Mouse (Mus musculus): Measurements from ENCODE around the gene Enox2. TPM values are rescaled to one million over a fixed set of nuclear protein-coding genes. Genes with fewer than 3 reads are reported as not detected.

Enox2 gene
- total RNA-seq, 2 experiments from 2014 or later = 18.0 to 18.7 TPM

- intact Hi-C loops (cut with DNase I) = no loop called here
- no peak for DNase-seq
Observed at GRCm38 (mm10) chrX:49009746-49010145, 278.3 kb downstream of the Enox2 start.

GRCm38 (mm10) chrX:49005655-49006054 is 282.4 kb downstream of the Enox2 start:
- DNase-seq = no peak
- intact Hi-C loops (cut with DNase I) = no loop called here

- intact Hi-C loops (cut with DNase I) = no loop called here
- DNase-seq = no peak
Observed at GRCm38 (mm10) chrX:49002892-49003291, 285.2 kb downstream of the Enox2 start.

- intact Hi-C loops (cut with DNase I) = no loop called here
- no peak for DNase-seq
Observed at GRCm38 (mm10) chrX:48985653-48986052, 302.4 kb downstream of the Enox2 start.

- no peak for DNase-seq
Observed at GRCm38 (mm10) chrX:48984451-48984850, 303.6 kb downstream of the Enox2 start.

More at GRCm38 (mm10) chrX:48984451-48984850, 303.6 kb downstream of the Enox2 start:
- intact Hi-C loops (cut with DNase I) = no loop called here

Other genes starting within 250 kb of the Enox2 start
- gene Arhgap36, start 175.7 kb upstream of the Enox2 start, total RNA-seq (2021) = under 1 TPM in 1 of 2 experiments, not detected in 1; 0.41 TPM

Measured in gastrocnemius, postnatal 36 days (tissue).